Comparison of ENCODE assay signal across 29 mouse cellular contexts in genomic region chr16:29854805-29855565, GRCm38 (mm10).
DNase-seq lines count a peak whose midpoint lies in the region; ATAC-seq and TF ChIP-seq lines count a peak whose summit lies in the region.
"Had no signal": no experiment of that assay in that cellular context is flagged by ENCODE, and none has a peak within 500 bp of the region (broad histone marks: within the 10 kb centered on the region; RNA-seq: fewer than 3 reads in every experiment).

No protein-coding gene starts in this region.

- DNase-seq in thymus, postnatal 0 days (ENCODE audit: low spot score), result peak; percentile 47
- no peak for DNase-seq in thymus, postnatal 14 days
- peak; percentile 64 for DNase-seq in forebrain, embryonic 14.5 days (ENCODE audit: low spot score)
- DNase-seq in heart, postnatal 4 days, result no peak
- DNase-seq: adrenal gland, adult 2 months; adrenal gland, postnatal 36 days; cerebellum, adult 2 months; cerebellum, postnatal 25 days; gastrocnemius, adult 2 months; gastrocnemius, postnatal 36 days; heart, adult 18-20 months; kidney, adult 8-10 months; kidney, postnatal 10 days; layer of hippocampus, adult 9-11 months; liver, embryonic 13.5 days; right cerebral cortex, postnatal 14 days; thymus, postnatal 36 days had no signal

- H3K27ac ChIP-seq in intestine, postnatal 0 days (ENCODE audit: low read depth, low read length), result no peak overlapping the region
- H3K27ac ChIP-seq in intestine, embryonic 15.5 days, result no peak overlapping the region
- H3K27ac ChIP-seq in forebrain, embryonic 14.5 days (ENCODE audit: low read depth, low read length), result no peak overlapping the region
- H3K27ac ChIP-seq: gastrocnemius, adult 2 months; hindbrain, embryonic 15.5 days; limb, embryonic 10.5 days; limb, embryonic 15.5 days; liver, embryonic 13.5 days; lung, embryonic 15.5 days; macrophage; midbrain, embryonic 13.5 days; neural tube, embryonic 13.5 days had no signal

- H3K27me3 ChIP-seq in intestine, postnatal 0 days (replicated peaks; ENCODE audit: control insufficient read depth, insufficient read depth, low read length), result no peaks in the 10 kb centered on the region
- no peaks in the 10 kb centered on the region for H3K27me3 ChIP-seq in intestine, embryonic 15.5 days (replicated peaks)
- H3K27me3 ChIP-seq in forebrain, embryonic 14.5 days (replicated peaks; ENCODE audit: control insufficient read depth, insufficient read depth, low read length), result no peaks in the 10 kb centered on the region
- H3K27me3 ChIP-seq: limb, embryonic 15.5 days; lung, embryonic 15.5 days had no signal

- H3K4me2 ChIP-seq in intestine, postnatal 0 days (replicated peaks; ENCODE audit: low read depth), result no peak overlapping the region
- H3K4me2 ChIP-seq in intestine, embryonic 15.5 days (replicated peaks), result no peak overlapping the region
- H3K4me2 ChIP-seq in forebrain, embryonic 14.5 days (ENCODE audit: low read length), result no peak overlapping the region
- H3K4me2 ChIP-seq: heart, embryonic 11.5 days; hindbrain, embryonic 15.5 days; limb, embryonic 15.5 days; liver, embryonic 13.5 days; lung, embryonic 15.5 days; midbrain, embryonic 13.5 days; neural tube, embryonic 13.5 days had no signal

- no peaks in the 10 kb centered on the region for H3K9me3 ChIP-seq in intestine, postnatal 0 days (ENCODE audit: control insufficient read depth)
- no peaks in the 10 kb centered on the region for H3K9me3 ChIP-seq in intestine, embryonic 15.5 days
- H3K9me3 ChIP-seq in forebrain, embryonic 14.5 days (replicated peaks; ENCODE audit: control insufficient read depth, low read length), result no peaks in the 10 kb centered on the region
- H3K9me3 ChIP-seq: hindbrain, embryonic 15.5 days; limb, embryonic 10.5 days; limb, embryonic 15.5 days; liver, embryonic 13.5 days; lung, embryonic 15.5 days; midbrain, embryonic 13.5 days; neural tube, embryonic 13.5 days had no signal

- TF ChIP-seq CTCF in intestine, postnatal 0 days (IDR thresholded peaks at IDR 0.05; ENCODE audit: low read depth), result peak; percentile 28

- H3K9ac ChIP-seq in intestine, postnatal 0 days (ENCODE audit: low read depth, low read length), result no peak overlapping the region
- H3K9ac ChIP-seq in intestine, embryonic 15.5 days, result no peak overlapping the region
- H3K9ac ChIP-seq in forebrain, embryonic 14.5 days (ENCODE audit: low read length), result no peak overlapping the region
- H3K9ac ChIP-seq: hindbrain, embryonic 15.5 days; limb, embryonic 15.5 days; liver, embryonic 13.5 days; lung, embryonic 15.5 days; midbrain, embryonic 13.5 days; neural tube, embryonic 13.5 days had no signal

- H3K4me1 ChIP-seq in intestine, postnatal 0 days (replicated peaks; ENCODE audit: control insufficient read depth, insufficient read depth, low read length), result no peaks in the 10 kb centered on the region; the same call in 1 of the 2 replicates
- H3K4me1 ChIP-seq in intestine, embryonic 15.5 days (replicated peaks), result peaks cover 10% of the 10 kb centered on the region; the same call in 1 of the 2 replicates
- H3K4me1 ChIP-seq in forebrain, embryonic 14.5 days (ENCODE audit: control insufficient read depth, insufficient read depth, low read length), result peaks cover 6% of the 10 kb centered on the region; the same call in 1 of the 2 replicates
- H3K4me1 ChIP-seq: hindbrain, embryonic 15.5 days; lung, embryonic 15.5 days; midbrain, embryonic 13.5 days had no signal

- ATAC-seq in intestine, postnatal 0 days, result no peak
- no peak for ATAC-seq in intestine, embryonic 15.5 days
- peak; percentile 82 for ATAC-seq in forebrain, embryonic 14.5 days
- no peak for ATAC-seq in activated CD4-positive, CD25-positive, alpha-beta regulatory T cell, adult 4 months
- ATAC-seq: CD4-positive, CD25-positive, alpha-beta regulatory T cell, adult 4 months; midbrain, embryonic 13.5 days had no signal

- no peak overlapping the region for H3K4me3 ChIP-seq in intestine, postnatal 0 days (ENCODE audit: low read depth, low read length)
- no peak overlapping the region for H3K4me3 ChIP-seq in intestine, embryonic 15.5 days (replicated peaks)
- no peak overlapping the region for H3K4me3 ChIP-seq in forebrain, embryonic 14.5 days (ENCODE audit: low read depth, low read length)
- H3K4me3 ChIP-seq: gastrocnemius, adult 2 months; hindbrain, embryonic 15.5 days; limb, embryonic 10.5 days; limb, embryonic 15.5 days; liver, embryonic 13.5 days; lung, embryonic 15.5 days; midbrain, embryonic 13.5 days; neural tube, embryonic 13.5 days had no signal

- H3K36me3 ChIP-seq in intestine, postnatal 0 days (ENCODE audit: control insufficient read depth, insufficient read depth), result no peaks in the 10 kb centered on the region
- no peaks in the 10 kb centered on the region for H3K36me3 ChIP-seq in intestine, embryonic 15.5 days
- no peaks in the 10 kb centered on the region for H3K36me3 ChIP-seq in forebrain, embryonic 14.5 days (ENCODE audit: control insufficient read depth, insufficient read depth, low read length)
- H3K36me3 ChIP-seq: hindbrain, embryonic 15.5 days; limb, embryonic 10.5 days; limb, embryonic 15.5 days; liver, embryonic 13.5 days; lung, embryonic 15.5 days; midbrain, embryonic 13.5 days; neural tube, embryonic 13.5 days had no signal

- 83% methylated on average over 9 of the region's 9 CpGs for WGBS in intestine, postnatal 0 days
- WGBS in intestine, embryonic 15.5 days, result 85% methylated on average over 9 of the region's 9 CpGs
- WGBS in forebrain, embryonic 14.5 days, result 41% methylated on average over 9 of the region's 9 CpGs

Comparison
In these comparisons a context has a peak if more than half of its experiments do, and no peak if none do; other contexts are left out.
1. DNase-seq: peak in thymus, postnatal 0 days (single experiment) and forebrain, embryonic 14.5 days (single experiment); none in thymus, postnatal 14 days (single experiment) and heart, postnatal 4 days (single experiment).